Mouse (Mus musculus): Measurements from ENCODE around the gene Tmc1. TPM values are rescaled to one million over a fixed set of nuclear protein-coding genes. Genes with fewer than 3 reads are reported as not detected.

The Tmc1 gene
- total RNA-seq (2021): not detected
- long read RNA-seq, experiment 1: 0 reads
- long read RNA-seq, experiment 2, partial matches to known transcripts: 0 of 1 reads
- long read RNA-seq, experiment 2, other reads (novel, unspliced or antisense): 1 of 1 reads

DNA sequence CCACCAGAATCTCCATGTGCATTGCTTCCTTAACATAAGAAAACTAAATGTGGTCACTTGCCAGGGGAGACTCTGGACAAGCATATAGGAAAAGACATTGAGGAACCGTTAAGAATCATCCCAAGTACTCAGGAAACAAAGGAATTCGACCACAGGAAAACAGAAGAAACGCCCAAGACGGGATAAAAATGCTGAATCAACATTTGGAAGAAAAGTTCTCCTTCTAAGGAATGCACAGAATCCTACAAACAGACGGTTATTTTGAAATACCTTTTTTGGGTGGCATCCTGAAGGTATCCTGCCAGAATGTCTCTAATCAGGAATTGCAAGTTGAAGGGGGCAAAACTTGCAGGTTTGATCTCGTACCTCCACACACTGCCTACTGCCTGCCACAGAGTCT, at the start of gene Tmc1:
Gene Tmc1, minus strand, starts transcription at position 329 of the 400 bp plus-strand sequence.
- no peak for DNase-seq

DNA sequence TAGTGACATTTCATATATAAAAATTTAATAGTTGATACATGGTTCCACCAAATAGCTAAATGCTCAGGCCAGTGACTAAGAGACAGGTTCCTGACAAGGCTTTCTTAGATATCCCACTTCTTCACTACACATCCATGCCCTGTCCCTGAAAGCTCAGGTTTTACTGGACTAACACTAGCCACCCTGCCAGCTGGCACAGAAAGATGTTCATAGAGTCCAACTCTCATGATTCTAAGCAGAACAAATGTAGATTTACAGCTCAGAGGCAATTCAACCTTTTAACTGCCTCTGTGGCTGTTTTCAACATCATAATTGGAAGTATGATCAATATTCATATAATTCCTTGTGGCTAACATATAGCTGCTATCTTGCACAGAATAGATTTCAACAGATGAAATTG, 47.5 kb upstream of the Tmc1 start:
- DNase-seq: no peak

DNA sequence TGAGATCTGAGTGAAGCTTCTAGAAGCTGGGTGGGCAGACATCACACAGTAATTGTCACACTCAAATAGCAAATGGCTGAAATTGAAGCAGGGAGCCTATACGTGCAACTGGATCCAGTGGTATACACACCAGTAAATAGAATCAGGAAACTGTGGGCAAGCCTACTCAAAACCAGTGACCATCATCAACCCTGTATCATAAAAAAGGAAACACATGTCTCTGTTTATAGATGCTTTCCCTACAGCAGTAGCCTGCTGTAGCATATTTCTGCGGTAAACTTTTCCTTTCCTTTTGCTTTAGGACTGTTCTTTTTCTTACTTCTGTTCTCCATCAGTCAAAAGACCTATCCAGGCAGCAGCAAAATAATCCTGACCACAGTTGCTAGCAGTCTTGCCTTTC, 25.2 kb upstream of the Tmc1 start:
- no peak for DNase-seq

DNA sequence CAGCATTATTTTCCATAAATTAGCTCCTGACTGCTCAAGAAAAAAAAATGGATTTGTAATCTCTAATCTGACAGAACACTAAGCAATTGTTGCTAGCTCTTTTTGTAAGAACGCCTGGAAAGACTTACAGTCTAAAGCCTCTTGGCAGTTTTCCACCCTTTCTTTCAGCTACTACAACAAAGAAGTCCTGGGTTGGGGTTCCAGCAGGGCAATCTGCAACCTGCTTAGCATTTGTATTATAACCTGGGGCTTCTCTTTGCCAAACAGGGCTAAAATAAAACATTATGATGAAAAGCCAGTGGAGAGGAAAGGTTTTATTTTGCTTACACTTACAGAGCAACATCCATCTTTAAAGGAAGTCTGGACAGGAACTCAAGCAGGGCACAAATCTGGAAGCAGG, 24.1 kb upstream of the Tmc1 start:
- DNase-seq: no peak

DNA sequence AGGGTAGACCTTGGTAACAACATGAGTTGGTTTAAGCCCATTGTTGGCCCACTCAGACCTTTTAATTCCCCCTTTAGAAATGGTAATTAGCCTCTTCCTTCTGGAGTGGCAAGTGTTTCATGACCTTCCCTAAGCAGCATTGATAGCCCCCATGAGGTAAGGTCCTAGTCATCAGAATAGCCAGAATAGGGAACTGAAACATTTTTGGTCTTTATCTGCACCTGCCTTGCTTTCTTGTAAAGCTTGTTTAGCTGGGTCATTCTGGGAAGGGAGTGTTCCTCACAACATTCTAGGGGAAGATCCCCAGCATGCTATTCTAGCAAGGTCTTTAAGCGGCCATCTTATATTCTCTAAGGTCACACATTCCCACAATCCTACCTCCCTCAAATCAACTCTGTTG, 17.9 kb upstream of the Tmc1 start:
- no peak for DNase-seq

DNA sequence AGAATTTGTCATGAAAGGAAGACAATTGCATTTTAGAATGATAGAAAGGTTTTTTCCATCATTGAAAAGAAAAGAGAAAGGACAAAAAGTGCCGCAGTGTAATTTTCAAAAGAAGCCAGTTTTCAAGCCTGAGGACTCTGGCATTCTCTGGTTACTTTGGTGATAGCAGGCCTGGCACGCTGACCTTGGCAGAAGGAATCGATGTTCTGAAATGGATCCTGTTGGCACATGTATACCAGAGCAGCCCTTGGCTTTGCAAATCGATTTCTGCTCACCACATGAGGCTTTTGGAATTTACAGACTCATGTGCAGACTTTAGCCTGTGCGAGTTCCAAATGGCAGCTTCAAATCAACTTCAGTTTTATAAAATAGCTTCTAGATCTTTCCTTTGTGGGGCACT, 813 bp upstream of the Tmc1 start:
- DNase-seq: no peak

DNA sequence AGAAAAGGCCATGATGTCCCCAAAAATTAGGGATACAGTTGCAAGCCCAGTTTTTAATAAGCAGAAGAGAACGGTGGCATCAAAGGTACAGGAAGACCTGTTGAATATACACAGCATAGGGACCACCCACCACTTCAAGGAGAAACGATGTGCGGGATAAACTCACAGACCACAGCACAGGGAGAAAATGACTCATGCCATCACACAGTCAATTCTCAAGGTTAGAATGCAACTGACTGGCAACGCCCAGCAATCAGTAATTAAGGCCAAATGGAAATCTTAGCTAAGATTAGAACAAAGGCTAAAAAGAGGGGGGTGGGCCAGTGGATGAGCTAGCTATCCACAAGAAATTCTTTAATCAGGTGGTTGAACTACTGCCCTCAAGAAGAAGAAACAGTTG, 9.6 kb downstream of the Tmc1 start:
- DNase-seq: no peak

DNA sequence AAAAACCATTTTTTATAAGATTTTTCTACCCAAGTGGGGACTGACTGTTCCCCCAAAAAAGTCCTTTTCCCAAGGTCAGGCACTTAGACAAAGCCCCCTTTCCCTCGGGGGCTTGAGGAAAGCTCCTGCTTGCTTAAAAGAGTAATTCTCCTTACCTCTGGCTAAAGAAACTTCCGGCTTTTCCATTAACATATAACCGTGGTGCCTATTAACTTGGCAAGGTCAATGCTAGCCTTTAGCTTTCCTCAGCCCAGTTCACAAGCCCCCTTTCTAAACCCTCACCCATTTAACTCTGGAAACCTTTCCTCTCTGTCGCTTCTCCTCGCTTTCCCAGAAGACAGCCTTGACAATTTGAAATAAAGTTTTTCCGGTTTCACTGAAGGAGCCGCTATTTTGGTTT, 29.7 kb downstream of the Tmc1 start:
- no peak for DNase-seq

DNA sequence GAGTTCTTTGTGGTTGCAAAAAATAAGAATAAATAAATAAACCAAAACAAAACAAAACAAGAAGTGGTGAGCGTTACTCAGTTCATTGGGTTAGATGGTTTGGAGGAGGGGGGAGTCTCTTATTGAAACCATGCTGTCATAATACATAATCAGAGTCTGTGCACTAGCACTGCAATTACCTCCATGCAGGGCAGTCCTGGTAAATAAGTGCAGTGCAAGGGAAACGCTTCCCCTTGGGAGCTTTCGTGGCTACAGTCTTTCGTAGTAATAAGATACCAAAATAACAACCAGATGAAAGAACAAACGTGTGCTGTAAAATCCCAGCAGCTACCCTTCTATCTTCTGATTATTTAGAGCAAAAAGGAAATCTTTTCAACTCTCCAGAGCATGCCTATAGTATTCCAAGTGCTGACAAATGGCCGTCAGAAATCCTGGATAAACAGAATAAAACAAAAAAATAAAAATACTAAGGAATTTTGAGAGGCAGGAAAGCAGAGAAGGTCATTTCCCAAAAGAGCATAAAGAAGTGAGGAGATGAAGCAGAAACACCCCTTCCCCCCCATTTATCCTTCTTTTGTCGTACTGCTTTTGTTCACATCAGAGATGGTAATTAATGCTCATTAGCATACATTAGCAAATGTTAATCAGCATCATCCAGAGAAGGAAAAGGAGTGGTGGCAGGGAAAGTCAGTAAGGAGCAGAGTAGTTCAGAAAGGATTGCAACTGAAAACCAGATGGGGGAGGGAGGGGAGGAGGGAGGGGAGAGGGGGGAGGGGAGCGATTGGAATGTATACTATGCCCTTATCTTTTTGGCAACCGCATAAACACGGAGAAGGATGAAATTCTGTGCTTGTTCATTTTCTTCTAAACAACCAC, 30.4 kb downstream of the Tmc1 start:
- no peak for DNase-seq

DNA sequence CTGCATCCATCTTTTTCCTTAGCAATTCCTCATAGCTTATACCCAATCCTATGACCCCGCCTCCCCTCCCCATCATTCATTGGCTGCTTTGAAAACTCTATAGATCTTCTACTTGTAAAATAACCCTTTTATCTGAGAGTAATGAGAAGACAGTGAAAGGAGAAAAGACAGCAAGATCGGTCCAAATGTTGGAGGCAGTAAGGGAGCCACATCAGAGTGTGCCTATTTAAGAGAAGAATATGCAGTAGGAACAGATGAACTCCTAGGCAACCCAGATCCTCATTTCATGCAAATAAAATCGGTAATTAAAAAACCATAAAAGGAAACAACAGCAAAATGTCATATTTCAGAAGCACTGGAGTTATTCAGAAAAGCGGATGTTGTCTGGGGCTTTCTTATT, 35.8 kb downstream of the Tmc1 start:
- no peak for DNase-seq

DNA sequence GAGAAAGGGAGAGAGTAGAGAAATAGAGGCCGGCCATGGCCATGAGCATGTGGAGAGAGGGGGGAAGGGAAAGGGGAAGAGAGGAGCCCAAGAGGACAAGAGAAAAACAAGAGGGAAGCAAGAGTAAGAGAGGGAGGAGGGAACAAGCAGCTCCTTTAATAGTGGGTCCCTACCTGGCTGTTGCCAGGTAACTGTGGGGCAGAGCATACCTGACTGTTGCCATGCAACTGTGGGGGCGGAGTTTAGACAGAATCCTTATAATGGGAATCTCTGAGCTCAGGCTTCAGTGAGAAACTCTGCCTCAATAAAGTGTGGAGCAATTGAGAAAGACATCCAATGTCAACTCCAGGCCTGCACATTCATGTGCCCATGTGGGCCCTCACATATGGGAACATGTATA, 38.9 kb downstream of the Tmc1 start:
- no peak for DNase-seq

DNA sequence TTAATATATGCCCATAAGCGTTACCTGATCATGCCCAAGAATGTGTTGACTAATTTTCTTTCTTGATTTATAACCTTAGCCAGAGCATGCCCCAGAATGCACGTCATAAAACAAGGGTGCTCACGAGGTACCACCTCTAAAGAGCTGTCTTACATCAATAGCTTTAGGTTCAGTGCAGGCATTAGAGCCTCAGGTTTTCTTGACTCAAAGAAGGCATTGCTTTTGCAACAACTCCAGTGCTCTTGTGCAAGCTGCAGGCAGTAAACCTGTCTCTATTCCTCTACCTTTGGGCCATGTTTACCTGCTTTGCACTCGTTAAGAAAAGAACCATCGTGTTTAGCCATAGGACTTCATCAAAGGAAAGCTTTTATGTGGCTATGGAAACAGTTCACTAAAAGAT, 43.6 kb downstream of the Tmc1 start:
- DNase-seq: no peak

DNA sequence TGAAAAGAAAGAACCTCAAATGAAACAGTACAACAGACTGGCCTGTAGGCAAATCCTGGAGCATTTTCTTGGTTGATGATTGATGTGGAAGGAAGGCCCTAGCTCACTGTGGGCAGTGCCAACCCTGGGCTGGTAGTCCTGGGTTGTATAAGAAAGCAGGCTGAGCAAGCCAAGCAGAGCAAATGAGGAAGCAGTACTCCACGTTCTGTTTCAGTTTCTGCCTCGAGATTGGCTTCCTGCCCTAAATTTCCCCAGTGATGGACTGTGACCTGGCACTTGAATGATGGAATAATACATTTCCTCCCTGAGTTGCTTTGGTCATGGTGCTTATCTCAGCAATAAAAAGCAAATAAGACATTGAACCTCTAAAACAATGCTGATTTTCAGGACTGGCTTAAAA, 72.8 kb downstream of the Tmc1 start:
- DNase-seq: no peak

DNA sequence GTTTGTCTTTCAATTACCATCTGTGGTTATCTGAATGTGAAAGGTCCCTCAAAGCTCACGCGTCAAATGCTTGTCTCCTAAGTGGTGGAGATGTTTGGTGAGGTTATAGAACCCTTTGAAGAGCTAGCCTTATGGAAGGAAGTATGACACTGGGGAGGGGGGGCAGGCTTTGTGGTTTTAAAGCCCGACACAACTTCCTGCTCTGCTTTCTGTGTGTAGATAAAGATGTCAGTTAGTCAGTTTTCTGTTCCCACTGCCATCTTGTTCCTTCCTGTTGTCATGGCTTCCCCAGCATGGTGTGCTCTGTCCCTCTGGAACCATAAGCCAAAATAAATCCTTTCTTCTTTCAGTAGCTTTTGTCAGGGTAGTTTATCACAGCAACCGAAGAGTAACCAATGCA, 78.1 kb downstream of the Tmc1 start:
- no peak for DNase-seq

DNA sequence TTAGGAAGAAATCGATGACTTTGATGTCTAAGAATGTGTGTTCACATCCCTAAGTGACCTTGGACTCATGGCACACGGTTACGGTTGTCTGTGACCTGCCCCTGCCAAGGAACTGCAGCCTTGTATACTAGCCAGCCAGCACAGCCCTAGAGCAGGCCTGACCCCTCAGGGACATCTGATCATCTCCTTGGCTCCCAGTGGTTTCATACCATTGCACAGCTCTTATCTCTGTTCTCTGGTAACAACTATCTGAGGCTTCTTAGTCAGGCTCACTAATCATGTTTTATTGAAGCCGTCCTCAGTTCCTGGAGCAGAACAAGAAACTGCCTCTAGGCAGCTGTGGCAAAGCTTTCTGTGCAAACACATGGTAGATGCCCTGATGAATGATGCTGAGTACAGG, 92.2 kb downstream of the Tmc1 start:
- no peak for DNase-seq

DNA sequence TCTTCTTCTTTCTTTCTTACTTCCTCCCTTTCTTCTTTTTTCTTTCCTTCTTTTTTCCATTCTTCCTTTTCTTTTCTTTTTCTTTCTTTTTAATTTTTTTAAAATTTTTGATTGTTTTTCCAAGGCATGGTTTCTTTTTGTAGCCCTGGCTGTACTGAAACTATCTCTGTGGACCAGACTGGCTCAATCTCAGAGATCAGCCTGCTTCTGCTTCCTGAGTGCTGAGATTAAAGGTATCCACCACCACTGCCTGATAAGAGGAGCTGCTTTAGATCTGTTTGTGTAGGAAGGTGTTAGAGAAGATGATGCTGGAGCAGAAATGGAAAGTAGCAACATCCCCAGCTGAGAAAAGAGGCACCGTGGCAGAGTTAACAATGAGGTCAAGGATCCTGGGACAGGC, 93.7 kb downstream of the Tmc1 start:
- no peak for DNase-seq

DNA sequence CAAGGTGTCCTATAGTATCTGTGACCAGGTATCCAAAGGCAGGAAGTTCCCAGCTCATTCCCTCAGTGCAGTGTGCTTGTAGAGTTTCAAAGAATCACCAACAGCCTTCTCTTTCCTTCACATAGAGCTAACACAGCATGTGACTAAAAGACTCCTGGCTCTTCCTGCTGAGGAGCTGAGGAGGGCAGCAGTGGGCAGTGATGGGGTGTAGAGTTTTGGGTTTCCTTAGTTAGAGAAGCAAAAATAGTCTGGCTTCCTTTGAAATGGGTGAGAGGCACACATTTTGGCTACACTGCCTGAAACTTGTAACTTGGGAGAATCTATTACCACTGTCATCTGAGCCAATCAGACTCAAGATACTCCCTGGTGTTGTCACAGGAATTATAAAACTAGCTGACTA, 96.2 kb downstream of the Tmc1 start:
- DNase-seq: no peak

DNA sequence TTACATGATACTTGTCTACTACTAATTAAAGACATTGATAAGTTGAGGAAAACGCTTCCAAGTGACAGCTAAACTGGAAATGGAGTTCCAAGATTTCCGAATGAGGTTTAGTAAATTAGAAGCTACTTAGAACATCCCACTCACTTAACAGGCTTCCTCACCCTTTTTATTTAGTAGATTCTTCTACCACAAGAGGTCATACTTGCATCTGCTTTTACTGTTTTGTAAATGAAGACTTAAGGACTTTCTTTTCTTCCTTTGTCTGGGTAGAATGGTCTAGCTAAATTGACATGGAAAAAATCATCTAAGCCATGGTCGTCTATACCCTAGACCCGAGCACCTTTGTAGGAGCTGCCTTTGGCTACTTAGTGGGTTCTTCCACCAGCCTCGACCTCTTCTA, 105.1 kb downstream of the Tmc1 start:
- no peak for DNase-seq

DNA sequence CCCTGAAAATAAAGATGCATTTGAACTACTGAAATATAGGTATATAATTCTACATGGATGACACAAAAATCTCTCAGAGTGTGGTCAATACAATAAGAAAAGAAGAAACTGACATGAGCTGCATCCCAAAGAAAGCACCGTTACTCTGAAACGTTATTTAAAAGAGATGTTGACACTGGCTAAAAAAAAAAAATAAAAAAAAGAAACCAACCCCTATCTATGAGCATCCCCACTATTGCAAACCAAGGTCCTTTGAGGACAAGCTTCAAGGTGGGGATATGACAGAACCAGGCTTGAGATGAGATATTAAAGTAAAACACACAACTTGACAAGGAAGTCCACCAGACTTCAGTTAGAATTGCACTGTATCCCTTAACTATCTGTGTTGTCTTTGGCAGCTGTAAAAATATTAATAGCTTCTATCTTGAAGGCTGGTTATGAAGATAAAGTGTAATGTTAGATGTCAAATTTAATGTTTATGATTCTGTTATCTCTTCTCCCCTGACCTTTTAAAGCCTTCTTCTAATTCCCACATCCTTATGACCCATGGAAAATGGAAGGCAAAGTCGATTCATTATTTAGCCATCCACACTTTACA, 106.4 kb downstream of the Tmc1 start:
- DNase-seq: no peak

DNA sequence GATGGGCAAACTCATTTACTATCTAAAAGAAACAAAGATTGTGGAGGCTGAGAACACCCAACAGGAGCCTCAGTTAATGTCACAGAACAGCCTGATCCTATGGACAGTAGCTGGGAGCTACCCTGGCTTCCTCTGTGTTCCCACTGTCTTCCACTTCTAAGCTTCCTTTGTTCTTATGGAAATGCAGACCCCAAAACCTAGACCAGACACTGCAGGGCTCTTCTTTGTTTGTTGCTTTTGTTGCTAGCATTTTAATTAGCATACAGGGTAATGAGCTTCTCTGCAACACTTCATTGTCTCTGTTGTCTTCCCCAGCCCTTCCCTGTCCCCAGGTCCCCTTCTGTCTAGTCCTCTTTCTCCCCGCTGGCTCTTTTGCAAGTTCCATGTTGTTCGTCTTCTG, 116.6 kb downstream of the Tmc1 start:
- no peak for DNase-seq

DNA sequence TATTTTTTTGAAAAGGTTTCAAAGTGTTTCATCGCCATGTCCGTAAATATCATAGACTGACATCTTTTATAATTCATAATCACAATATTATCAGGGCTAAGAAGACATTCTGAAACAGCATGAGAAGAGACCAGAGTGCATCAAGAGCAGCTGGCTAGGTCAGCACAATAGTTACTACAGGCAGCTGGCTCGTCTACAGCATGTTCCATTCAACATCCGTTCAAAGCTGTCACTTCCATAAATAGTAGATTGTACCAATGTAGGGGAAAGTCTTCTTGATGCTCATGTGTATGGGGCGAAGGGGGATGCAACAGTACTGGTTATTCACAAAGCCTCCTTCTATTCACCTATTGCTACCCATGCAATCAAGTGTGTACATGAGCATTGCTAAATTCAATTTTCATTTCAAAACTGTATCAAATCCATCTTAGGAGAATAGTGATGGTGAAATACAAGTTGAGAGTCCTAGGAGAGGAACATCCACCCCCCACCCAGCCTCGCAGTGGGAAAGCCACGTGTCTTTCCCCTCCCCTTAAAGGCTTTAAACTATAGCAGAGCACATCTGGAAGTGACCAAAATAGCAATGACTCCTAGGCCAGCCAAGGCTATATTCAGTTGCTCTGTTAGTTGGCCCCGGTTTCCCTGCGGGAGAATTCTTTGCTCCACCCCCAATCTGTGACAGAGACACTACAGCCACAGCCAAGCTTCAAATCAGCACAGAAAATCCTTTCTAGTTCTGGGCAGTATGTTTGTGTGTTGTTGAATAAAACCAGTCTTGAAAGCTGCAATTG, 117.8 kb downstream of the Tmc1 start:
- DNase-seq: peak; percentile 17

DNA sequence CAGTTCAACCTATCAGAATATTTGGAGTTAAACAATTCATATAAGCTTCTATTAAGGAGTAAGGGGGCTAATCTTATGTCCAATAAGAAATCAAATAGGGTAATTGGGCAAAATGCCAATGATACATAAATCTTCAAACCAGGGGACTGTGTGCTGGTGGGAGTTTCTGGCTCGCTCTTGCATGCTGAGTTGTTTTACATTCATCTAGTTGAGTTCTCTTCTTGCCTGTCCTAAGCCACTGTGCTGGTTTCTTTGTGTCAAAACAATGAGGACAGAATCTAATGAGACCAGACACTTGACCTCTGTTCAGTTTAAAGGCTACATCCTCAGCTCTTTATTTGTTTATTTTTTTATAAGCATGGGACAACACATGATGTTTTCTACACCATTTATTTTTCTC, 119.1 kb downstream of the Tmc1 start:
- no peak for DNase-seq

DNA sequence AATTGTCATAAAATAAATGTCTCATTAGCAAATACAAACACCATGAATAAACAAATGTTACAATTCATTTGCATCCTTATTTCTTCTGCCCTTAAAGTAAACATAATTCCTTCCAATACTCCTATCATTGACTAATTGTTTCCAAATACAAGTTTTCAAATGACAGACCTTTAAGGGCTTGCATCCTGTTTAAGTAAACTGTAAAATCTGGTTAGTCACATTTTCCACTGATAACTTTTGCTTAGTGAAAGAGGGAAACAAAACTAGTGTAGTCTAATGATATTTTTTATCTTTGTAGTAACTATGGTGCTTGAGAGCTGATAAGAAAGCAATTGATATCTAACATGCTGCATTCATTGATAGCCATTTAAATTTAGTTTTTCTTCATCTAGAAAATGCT, 154.5 kb downstream of the Tmc1 start:
- DNase-seq: no peak

Measured in gastrocnemius, postnatal 10 days (tissue).